Mouse (Mus musculus) gonadal fat pad, adult 2 months (tissue): ENCODE data around the gene Ppp1r36. TPM values are rescaled to one million over a fixed set of nuclear protein-coding genes. Genes with fewer than 3 reads are reported as not detected.
"Not testable (repeated sequence)": the region's sequence is repeated elsewhere in the genome, so short reads cannot be mapped to it uniquely, and the experiment has no call there.

Experiments used
- DNase-seq: peaks from one replicate; pipeline ENCODE4 v3.0.0-alpha.2; 2012; ENCODE audit warnings: low read depth
- polyA plus RNA-seq: library from polyadenylated mRNA; depleted of rRNA; stranded (reverse); fragments of >200 nt; gene quantifications from 2 replicates; pipeline ENCODE4 v1.2.3, GENCODE M21; 2012

Gene Ppp1r36
- polyA plus RNA-seq, 1 experiment, result 4.0 TPM

DNA sequence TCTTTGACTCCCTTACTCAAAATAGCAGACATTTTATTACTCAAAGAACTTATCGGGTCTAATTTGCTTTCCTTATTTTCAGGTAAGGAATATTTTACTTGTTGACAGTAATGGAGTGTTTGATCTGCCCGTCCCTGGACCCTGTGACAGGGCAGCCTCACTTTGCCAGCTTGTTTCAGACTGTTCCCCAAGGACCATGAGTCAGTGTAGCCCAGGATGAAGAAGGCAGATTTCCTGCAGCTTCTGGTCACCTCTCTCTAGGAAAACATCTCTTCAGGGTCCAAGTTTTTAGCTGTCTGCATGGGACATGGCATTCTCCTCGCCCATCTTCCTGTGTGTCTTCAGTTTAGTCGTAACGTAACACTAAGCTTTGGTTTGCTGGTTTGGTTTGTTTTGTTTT, 20.1 kb upstream of the Ppp1r36 start:
- no peak for DNase-seq

DNA sequence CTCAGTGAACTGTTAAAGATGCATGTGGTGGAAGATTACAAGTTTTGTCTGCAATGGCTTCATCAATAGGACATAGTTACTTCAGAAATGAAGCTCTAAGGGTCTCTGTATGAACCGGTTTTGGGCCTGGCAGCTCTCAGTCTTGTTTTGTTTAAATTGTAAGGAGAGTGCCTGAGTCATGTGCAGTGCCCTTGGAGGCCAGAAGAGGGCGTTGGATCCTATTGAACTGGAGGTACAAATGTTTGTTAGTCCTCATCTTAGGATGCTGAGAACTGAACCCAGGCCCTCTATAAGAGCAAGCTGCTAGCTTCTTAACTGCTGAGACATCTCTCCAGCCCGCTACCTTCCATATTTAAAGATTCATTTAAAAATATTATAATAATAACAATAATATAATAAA, 15.7 kb upstream of the Ppp1r36 start:
- DNase-seq, result no peak

DNA sequence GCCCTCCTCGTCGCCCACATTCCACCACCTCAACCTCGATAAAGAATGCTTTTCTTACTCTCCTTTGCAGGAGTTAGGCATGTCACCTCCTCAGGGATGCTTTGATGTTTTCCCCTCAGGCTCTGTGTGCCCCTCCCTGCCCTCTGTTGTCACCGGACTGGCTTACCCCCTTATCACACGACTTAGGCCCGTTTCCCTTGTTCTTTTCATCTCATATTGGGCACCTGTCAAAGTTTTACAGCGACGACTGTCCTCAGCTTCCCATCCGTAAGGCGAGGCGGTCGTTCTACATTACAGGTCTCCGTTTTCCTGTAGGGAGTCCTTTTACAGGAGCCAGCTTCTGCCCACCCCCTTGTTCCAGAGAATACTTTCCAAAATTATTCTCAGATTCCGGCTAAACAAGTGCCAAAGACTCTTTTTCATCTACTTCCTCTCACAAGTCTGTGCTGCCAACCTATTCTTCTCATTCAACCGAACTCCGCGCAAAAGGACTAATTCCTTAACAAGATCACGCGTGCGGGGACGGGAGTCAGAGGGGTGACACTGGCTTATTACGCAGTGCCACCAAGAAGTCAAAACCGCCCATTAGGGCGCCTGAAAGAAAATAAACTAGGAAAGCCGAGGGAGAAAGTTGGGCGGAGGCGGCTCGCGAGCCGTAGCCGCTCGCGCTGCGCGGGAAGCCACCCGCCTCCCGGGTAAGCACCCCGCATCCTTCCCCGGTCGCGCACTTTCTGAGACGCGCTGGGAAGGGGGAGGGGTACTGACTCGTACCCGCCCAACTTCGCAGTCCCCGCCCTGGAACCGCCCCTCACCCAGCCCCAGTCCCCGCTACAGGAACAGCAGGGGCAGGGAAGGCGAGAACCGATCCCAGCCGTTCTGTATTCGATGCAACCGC, 14.1 kb upstream of the Ppp1r36 start:
- no peak for DNase-seq

DNA sequence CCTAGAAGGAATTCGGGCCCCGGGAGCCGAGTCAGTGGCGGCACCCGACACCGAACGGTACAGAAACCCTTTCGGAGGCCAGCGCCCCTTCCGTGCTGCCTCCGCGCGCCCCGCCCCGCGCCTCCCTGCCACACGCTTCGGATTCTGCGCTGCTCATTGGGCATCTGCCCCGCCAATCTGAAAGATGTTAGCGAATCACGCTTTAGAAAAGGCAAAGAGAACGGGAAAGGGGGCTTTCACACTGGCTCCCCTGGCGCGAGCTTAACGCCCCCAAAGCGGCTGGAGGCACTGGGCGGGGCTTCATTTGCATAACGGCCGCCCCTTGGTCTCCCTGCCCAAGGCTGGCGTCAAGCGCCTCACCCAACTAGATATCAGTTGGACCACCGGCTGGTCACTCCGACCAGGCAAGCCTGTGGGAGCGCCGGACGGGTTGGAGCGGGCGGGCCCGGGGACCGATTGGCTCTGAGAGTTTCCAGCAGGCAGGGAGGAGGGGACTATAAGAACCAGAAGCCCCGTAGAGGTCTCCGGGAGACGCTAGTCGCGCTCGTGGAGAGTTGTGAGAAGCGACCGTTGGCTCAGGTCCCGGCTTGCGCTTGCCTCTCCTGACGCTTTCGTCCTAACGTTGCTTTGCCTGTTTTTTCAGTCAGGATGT, 13.3 kb upstream of the Ppp1r36 start, which contains the start of gene Hspa2:
TSS of gene Hspa2 (plus strand) at position 291 of the 652 bp plus-strand sequence.
- DNase-seq, result peak; percentile 69

DNA sequence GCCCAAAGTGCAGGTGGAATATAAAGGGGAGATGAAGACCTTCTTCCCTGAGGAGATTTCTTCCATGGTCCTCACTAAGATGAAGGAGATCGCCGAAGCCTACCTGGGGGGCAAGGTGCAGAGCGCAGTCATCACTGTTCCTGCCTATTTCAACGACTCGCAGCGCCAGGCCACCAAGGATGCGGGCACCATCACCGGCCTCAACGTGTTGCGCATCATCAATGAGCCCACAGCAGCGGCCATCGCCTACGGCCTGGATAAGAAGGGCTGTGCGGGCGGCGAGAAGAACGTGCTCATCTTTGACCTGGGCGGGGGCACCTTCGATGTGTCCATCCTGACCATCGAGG, 12.5 kb upstream of the Ppp1r36 start:
- no peak for DNase-seq

DNA sequence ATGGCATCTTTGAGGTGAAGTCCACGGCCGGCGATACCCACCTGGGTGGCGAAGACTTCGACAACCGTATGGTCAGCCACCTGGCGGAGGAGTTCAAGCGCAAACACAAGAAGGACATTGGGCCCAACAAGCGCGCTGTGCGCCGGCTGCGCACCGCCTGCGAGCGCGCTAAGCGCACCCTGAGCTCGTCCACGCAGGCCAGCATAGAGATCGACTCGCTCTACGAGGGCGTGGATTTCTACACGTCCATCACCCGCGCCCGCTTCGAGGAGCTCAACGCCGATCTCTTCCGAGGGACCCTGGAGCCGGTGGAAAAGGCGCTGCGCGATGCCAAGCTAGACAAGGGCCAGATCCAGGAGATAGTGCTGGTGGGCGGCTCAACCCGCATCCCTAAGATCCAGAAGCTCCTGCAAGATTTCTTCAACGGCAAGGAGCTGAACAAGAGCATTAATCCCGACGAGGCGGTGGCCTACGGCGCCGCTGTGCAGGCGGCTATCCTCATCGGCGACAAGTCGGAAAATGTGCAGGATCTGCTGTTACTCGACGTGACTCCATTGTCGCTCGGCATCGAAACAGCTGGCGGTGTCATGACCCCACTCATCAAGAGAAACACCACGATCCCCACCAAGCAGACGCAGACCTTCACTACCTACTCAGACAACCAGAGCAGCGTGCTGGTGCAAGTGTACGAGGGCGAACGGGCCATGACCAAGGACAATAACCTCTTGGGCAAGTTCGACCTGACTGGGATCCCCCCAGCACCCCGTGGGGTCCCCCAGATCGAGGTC, 12.0 kb upstream of the Ppp1r36 start:
- no peak for DNase-seq

DNA sequence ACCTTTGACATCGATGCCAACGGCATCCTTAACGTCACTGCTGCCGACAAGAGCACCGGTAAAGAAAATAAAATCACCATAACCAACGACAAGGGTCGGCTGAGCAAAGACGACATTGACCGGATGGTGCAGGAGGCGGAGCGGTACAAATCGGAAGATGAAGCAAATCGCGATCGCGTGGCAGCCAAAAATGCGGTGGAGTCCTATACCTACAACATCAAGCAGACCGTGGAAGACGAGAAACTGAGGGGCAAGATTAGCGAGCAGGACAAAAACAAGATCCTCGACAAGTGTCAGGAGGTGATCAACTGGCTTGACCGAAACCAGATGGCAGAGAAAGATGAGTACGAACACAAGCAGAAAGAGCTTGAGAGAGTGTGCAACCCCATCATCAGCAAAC, 11.4 kb upstream of the Ppp1r36 start:
- DNase-seq, result no peak

DNA sequence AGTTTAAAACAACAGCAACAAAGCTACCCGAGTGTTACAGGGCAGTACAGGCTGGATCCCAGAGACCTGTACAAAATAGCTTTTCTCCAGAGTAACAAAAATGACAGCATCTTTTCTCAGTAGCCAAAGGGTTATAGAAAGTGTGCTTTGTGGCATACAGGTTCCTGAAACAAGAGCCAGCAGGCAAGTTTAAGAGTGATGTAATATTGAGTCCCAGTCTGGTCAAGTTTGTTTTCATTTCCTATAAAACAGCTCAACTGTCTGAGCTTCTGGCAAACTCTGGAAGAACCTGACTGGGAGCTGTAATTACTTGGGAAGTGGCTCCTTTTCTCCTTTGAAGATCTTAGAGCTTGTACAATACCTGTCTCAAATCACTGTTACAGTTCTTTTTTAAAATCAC, 10.2 kb upstream of the Ppp1r36 start:
- DNase-seq, result peak; percentile 47

DNA sequence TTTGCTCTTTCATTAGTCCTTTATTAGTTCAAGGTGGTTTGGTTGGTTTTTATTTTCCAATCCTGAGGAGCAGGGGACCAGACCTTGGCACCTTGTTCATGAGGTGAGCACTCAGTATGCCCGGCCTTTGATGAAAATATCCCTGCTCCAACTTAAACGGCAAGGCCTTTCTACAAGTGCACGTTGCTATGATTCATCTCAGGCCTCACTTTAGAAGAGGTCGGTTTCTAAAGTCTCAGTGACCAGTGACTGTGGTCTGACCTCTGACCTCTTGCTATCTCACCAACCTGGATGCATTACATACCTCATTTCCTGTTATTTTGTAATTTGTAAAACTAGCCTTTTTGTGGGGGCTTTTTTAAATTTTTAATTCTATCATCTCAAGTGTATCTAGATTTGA, 8.2 kb upstream of the Ppp1r36 start:
- DNase-seq, result no peak

DNA sequence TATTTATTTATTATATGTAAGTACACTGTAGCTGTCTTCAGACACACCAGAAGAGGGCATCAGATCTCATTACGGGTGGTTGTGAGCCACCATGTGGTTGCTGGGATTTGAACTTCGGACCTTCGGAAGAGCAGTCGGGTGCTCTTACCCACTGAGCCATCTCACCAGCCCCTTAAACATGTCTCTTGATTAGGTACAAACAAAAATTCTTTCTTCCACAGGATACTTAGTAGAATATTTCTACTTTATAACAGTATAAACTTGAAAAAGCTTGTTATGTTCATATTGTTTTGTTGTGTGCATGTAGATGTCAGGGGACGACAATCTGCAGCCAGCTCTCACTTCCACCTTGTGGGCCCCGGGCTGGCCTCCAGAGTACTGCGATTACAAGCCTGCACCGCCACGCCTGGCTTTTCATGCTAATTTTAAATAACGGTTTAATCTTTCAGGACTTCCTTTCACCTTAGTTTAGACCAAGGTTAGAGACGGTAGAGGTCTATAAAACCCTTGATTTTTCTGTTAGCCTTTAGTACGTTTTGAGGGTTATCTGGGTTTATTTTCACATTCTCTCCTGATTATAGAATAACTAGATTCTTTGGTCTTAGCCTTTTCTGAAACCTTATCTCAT, 1.8 kb upstream of the Ppp1r36 start:
- no peak for DNase-seq

DNA sequence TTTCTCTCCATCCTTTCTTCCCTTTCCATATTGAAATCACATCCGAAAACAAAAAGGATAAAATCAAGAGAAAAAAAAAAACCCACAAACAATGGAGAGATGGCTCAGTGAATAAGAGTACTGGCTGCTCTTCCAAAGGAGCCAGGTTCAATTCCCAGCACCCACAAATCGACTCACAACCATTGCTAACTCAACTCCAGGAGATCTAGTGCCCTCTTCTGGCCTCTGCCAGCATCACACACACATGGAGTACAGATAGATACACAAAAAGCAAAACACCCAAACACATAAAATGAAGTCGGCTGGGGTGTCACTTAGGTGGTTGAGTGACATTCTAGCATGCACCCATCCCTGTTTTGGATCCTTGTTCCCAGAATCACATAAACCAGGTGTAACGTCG, 1.0 kb downstream of the Ppp1r36 start:
- no peak for DNase-seq

DNA sequence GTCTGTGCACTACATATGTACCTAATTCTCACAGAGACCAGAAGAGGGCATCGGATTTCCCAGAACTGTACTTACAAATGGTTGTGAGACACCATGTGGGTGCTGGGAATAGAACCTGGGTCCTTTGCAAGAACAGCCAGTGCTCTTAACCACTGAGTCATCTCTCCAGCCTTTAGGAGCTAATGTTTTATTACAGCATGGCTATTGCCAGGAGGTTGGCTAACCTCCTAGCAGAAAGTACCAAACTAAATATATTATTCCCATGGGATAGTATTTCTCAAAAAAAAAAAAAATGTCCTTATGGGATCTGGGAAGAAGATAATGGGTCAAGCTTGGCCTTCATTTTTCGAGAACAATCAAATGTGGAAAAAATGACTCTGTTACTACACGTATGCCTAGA, 7.9 kb downstream of the Ppp1r36 start:
- DNase-seq, result no peak

DNA sequence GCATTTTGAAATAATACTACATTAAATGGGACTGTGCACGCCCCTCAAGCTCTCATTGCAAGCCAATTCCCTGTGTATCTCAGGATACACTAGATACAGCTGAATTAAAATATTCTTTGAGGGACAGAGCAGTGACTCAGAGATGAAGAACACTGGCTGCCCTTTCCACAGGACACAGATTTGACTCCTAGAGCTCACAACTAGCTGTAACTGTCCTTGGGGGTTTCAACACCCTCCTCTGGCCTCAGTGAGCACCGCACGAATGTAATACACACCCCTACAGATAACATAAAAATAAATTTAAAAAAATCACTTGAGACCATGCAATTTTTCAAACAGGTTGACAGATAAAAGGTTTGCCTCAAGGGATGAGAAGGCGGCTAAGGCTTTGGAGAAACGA, 10.2 kb downstream of the Ppp1r36 start:
- DNase-seq, result no peak

DNA sequence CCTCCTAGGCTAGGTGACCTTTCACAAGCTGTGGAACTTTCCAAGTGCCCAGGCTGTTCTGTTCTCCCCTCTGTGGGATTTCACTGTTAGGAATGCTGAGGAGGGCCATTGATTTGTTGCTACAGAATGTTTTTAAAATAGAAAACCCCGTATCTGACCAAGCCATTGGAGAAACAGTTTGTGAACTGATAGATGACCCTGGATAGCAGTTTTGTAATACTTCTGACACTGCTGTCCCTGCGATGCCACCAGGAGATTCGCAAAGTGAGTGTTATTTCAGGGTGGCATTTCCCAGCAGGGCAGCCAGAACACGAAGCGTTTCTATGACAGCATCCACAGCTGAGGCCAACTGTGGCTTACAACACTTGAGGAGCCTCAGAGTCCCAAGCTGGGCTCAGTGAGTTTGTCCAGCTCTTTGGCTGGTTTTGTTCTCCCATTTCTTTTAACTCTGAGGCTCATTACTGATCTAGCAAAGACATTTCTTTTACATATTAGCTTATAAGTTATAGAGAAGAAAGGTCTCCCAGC, 13.6 kb downstream of the Ppp1r36 start:
- no peak for DNase-seq

DNA sequence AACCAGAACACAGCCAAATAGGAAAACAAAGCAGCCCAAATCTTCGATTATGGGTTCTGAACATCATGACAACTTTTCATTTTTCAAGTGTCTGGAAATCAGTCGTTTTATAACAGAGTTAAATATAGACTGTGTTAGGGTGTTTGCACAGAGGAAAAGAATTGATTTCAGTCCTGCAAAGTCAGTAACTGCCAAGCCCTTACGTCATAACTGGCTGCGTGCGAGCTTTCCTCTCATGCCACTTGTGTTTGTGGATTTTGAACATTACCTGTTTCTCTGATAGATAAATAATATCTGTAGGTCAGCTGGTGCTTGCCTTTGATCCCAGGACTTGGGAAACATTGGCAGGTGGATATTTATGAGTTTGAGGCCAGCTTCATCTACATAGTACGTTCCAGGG, 14.1 kb downstream of the Ppp1r36 start:
- no peak for DNase-seq

DNA sequence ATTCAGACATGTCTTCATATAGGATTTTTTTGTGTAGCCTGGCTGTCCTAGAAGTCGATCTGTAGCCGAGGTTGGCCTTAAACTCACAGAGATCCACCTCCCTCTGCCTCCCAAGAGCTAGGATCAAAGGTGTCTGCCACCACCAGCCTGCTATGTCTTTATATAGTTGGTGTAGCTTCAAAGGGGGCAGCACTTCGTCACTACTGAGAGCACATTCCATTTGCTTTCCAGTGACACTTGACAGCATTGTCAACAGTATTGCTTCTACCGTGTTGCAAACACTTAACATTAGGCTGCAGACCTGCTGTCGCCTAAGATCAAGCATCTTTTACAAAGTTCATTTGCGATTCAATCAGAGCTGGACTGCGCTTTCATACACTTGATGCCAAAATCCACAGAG, 16.8 kb downstream of the Ppp1r36 start:
- no peak for DNase-seq

DNA sequence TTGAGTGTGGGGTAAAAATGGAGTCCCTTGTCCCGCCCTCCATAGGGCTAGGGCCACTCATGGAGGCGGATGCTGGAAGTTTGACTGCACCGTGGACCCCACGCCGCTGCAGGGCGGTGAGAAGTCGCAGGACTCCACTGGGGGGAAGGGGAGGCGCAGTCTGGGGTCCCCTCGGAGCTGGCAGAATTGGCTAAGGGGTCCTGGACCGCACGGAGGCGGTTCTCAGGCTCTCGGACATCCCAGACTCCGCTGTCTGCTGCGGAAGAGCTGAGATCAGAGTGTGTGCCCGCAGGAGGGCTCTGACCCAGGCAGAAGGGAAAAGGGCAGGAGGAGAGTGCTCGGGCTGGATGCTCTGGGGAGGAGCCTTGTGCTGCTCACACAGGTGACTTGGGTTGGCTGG, 17.7 kb downstream of the Ppp1r36 start:
- DNase-seq, result no peak

DNA sequence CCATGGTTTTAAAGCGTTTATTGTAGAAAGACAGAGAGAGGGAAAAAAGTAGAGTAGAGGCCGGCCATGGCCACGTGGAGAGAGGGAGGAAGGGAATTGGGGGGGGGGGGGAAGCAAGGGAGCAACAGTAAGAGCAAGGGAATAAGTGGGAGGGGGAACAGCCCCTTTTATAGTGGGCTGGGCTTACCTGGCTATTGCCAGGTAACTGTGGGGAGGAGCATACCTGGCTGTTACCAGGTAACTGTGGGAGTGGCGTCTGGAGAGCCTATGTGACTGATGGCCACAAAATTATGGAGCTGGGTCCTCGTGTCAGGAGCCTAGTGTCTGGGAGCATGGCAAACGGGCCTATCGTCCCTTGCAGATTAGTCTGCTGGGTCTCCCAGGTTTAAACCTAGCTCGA, 18.2 kb downstream of the Ppp1r36 start:
- no peak for DNase-seq

DNA sequence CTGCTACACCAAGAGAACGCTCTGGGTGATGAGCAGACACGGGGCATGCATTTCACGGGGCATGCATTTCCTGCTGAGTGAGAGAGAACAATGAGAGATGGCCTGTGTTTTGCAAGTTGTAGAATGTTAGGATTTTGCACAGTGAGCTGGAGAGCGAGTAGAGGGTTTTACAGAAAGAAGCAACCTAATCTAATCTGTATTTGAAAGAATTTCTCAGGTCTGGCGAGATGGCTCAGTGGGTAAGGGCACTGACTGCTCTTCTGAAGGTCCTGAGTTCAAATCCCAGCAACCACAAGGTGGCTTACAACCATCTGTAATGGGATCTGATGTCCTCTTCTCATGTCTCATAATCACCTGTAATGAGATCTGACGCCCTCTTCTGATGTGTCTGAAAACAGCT, 26.1 kb downstream of the Ppp1r36 start:
- DNase-seq, result not testable (repeated sequence)

DNA sequence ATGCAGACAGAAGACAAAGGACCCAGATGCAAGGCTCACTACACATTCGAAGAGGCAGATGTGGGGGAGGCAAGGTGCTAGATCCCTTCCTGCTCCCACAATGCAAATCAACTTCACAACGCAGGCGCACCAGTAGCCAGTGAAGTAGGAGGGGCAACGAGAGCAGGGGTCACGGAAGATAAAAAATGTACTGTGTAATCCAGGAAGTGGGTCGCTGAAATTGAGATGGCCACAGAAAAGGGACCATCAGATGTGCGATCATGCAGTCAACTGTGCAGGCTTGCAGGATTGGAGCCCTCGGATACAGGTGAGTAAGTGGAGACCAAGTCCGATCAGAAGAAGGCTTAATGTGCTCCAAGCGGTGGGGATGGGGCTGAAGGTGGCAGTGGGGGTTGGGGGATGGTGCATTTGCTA, 27.0 kb downstream of the Ppp1r36 start:
- DNase-seq, result no peak

DNA sequence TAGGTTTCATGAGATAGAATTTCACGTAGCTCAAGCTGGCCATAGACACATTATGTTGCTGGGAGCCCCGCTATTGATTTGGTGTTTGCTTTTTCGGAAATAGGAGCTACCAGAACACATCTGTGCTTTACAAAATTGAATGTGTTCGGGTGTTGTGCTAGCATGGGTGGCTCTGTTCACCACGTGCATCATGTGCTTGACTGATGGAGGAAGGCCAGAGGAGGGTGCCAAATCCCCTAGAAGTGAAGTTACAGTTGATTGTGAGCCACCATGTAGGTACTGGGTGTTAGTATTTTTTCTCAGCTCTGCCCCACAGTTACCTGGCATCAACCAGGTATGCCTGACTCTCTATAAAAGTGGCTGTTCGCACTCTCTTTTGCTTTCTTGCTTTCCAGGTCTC, 27.5 kb downstream of the Ppp1r36 start:
- DNase-seq, result no peak

DNA sequence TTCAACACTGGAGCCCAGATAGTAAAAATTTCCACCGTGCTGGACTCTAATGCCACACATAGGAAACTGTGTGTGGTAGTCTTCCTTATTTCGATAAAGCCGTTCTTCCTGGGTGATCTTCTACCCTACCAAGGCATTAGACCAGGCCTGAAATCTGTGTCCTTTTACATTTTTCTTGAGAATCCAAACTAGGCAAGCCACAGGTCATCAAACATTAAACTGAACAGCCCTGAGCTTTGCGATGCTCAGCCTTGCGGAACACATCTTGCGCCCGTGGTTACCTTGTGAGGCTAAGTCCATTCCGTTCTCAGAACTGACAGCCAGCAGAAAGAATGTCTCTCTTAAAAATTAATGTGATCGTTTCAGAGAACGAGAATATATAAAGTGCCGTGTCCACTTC, 28.9 kb downstream of the Ppp1r36 start:
- no peak for DNase-seq
